Mouse (Mus musculus) neutrophil, adult 59 days (primary cell): ENCODE measurements around the gene Celf5. TPM values are rescaled to one million over a fixed set of nuclear protein-coding genes. Genes with fewer than 3 reads are reported as not detected.

Source experiments
- total RNA-seq, 2 experiments: library from RNA; stranded (reverse); gene quantifications; 1 replicate in 1 of 2; 2 replicates in 1 of 2; pipeline ENCODE4 v1.2.4; 2023

The Celf5 gene
- under 1 TPM in 1 of 2 experiments, not detected in 1; 0.46 TPM for total RNA-seq

DNA sequence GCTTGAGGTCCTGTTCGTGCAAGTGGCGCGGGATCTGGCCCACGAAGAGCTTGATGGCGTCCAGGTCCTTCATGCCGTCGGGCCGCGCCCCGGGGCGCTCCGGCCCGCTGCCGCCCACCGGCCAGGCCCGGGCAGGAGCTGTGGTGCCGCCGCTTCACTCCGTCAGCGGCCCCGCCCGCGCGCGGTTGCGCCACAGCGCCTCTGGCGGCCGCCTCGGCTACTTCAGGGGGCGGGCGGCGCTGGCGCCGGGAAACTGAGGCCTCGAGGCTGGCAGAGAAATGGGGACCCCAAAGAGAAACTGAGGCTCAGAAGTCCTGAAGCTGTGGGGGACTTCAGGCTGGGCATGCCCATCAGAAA lies at the start of gene Celf5:
Gene Celf5 (minus strand): TSS at position 177 of the 357 bp plus-strand sequence.

DNA sequence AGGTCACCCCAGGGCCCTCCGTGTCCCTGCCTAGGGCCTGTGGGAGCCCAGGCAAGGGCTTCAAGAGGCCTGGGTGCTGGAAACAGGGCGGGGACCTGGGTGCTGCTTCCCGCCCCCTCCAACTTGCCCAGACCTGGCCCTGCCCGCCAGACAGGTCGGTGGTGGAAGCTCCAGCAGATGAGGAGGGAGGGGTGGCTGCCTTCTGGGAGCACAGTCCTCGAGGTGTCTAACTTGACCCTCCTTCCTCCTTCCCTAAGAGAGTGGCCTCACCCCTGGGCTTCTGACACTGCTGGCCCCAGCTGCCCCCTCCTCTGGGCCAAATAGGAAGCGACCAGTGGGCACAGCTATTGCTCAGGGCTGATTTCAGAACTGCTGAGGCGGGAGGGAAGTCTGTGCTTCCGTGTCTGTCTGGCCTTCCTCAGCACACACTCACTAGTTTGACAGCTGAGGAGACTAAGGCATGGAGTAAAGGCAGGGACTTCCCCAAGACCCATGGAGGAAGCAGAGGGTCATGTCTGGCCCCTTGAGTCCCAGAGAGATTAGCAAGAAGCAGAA lies 41.6 kb upstream of the Celf5 start, which contains the start of gene Gna15:
Gene Gna15 (minus strand): TSS at position 175 of the 555 bp plus-strand sequence.

DNA sequence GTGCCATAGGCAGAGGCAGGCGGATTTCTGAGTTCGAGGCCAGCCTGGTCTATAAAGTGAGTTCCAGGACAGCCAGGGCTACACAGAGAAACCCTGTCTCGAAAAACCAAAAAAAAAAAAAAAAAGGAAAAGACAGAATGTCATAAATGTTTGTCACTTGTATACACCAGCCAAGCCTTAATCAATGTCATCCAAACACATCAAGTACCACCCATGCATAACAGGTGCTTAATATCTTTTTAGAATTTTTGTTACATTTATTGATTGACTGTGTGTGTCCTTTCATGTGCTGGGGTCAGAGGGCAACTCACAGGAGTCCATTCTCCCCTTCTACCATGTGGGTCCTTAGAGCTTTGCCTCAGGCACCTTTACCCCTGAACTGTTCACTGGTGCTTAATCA lies 17.5 kb upstream of the Celf5 start, which contains the start of gene S1pr4:
Gene S1pr4 (minus strand): TSS at position 101 of the 400 bp plus-strand sequence.

DNA sequence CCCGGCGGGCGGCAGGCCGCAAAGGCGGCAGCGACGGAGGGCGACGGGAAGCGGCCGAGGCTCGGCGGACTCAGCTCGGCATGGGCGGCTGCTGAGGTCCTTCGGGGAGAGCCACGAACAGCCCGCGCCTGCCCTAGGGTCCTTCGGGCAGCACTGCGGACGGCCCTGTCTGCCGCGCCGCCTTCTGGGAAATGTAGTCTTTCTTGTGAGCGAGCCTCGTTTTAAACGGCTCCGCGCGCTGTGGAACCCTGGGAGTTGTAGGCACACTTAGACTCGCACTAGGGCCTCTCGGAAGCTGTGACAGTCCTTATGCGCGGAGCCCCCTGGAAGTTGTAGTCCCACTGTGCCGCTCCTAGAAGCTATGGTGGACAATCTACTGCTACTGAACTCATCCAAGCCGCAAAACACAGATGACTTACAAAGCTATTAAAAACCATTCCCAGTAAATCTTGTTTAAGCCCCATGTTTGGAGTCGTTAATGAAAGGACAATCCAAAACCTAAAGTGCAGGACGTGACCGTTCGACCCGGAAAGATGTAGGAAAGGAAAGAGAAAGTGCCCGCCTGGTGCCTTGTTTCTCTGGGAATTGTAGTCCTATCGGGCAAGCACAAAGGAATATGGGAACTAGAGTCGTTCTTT lies 13.9 kb upstream of the Celf5 start, which contains the start of gene Ncln:
Gene Ncln (minus strand): TSS at position 129 of the 638 bp plus-strand sequence.

DNA sequence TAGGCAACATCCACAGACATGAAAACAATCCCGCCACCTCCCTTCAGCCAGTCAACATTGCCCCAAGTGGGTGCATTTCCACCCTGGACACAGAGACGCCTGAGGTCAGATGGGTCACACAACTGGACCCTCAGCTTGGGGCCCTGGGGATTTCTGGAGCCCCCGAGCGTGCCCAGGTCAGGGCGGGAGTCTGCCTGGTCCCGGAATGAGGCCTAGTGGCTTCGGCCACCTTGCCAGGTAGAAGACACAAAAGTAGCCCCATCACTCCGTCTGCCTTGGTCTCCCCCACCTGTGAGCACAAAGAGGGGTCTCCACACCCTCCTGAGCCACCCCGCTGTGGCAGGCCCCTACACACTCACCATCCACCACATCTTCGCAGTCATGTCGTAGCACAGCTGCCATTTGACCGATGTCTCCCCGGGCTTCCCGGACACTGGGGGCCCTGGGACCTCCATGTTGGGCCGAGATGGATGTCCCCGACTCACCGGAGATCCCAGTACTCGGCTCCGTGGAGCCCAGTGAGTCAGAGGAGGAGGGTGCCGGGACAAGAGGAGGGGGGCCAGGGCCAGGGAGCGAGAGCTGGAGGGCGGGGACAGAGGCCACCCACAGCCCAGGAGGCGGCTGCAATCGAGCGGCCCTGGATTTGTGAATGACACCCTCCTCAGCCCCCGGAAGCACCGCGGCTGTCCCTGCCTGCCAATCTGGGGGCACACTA lies 27.2 kb downstream of the Celf5 start, which contains the start of gene Nfic:
Gene Nfic (minus strand): TSS at position 455 of the 715 bp plus-strand sequence.

Other genes with a start within 250 kb of the Celf5 start
- gene Zfr2, start 249.6 kb downstream of the Celf5 start, total RNA-seq, result 1 to 10 TPM in 1 of 2 experiments, under 1 TPM in 1; 0.24 to 1.1 TPM
- 10 to 100 TPM in 1 of 2 experiments, 1 to 10 TPM in 1; 5.1 to 10.3 TPM for gene Matk, start 229.8 kb downstream of the Celf5 start, total RNA-seq
- 10 to 100 TPM; 33.8 to 41.6 TPM for gene Mrpl54, start 215.8 kb downstream of the Celf5 start, total RNA-seq
- gene Apba3, start 215.7 kb downstream of the Celf5 start, total RNA-seq, result 10 to 100 TPM; 26.1 to 28.4 TPM
- gene Tjp3, start 191.1 kb downstream of the Celf5 start, total RNA-seq, result 1 to 10 TPM; 5.1 to 5.4 TPM
- gene Pip5k1c, start 189.7 kb downstream of the Celf5 start, total RNA-seq, result 10 to 100 TPM; 92.2 TPM
- gene Cactin, start 161.6 kb downstream of the Celf5 start, total RNA-seq, result 10 to 100 TPM; 25.0 to 30.3 TPM
- under 1 TPM; 0.49 to 0.58 TPM for gene Tbxa2r, start 154.0 kb downstream of the Celf5 start, total RNA-seq
- gene Gipc3, start 139.4 kb downstream of the Celf5 start, total RNA-seq, result not detected
- 10 to 100 TPM; 41.7 to 57.4 TPM for gene Hmg20b, start 132.2 kb downstream of the Celf5 start, total RNA-seq
- 10 to 100 TPM; 16.0 to 20.4 TPM for gene Mfsd12, start 125.2 kb downstream of the Celf5 start, total RNA-seq
- gene 4930404N11Rik, start 116.9 kb downstream of the Celf5 start, total RNA-seq, result 1 to 10 TPM; 4.5 to 5.1 TPM
- gene Fzr1, start 104.2 kb downstream of the Celf5 start, total RNA-seq, result 10 to 100 TPM; 49.9 to 55.8 TPM
- 10 to 100 TPM; 16.9 to 19.6 TPM for gene Dohh, start 98.3 kb downstream of the Celf5 start, total RNA-seq
- 1 to 10 TPM in 1 of 2 experiments, under 1 TPM in 1; 0.35 to 1.0 TPM for gene Gm48551, start 98.2 kb downstream of the Celf5 start, total RNA-seq
- gene Gm48552, start 93.7 kb downstream of the Celf5 start, total RNA-seq, result not detected
- 1 to 10 TPM; 5.6 to 9.3 TPM for gene Smim24, start 89.7 kb downstream of the Celf5 start, total RNA-seq
- 10 to 100 TPM; 59.7 to 65.2 TPM for gene Nfic, start 27.1 kb downstream of the Celf5 start, total RNA-seq
- gene Ncln, start 13.7 kb upstream of the Celf5 start, total RNA-seq, result 100 to 1,000 TPM; 112 to 133 TPM
- gene S1pr4, start 17.4 kb upstream of the Celf5 start, total RNA-seq, result 10 to 100 TPM; 68.9 to 87.5 TPM
- gene Gna15, start 41.5 kb upstream of the Celf5 start, total RNA-seq, result 10 to 100 TPM; 36.8 to 37.6 TPM
- gene Gna11, start 62.5 kb upstream of the Celf5 start, total RNA-seq, result 10 to 100 TPM in 1 of 2 experiments, 1 to 10 TPM in 1; 9.7 to 13.9 TPM
- 100 to 1,000 TPM; 319 to 329 TPM for gene Aes, start 76.8 kb upstream of the Celf5 start, total RNA-seq
- gene Tle2, start 91.9 kb upstream of the Celf5 start, total RNA-seq, result 1 to 10 TPM; 1.1 to 1.9 TPM
- 1 to 10 TPM; 3.0 to 4.4 TPM for gene Tle6, start 118.4 kb upstream of the Celf5 start, total RNA-seq
- 1 to 10 TPM; 1.0 to 1.3 TPM for gene BC025920, start 123.6 kb upstream of the Celf5 start, total RNA-seq
- 10 to 100 TPM; 13.2 to 14.2 TPM for gene Sirt6, start 145.1 kb upstream of the Celf5 start, total RNA-seq
- 1 to 10 TPM; 1.1 to 1.6 TPM for gene Ankrd24, start 145.8 kb upstream of the Celf5 start, total RNA-seq
- 1 to 10 TPM; 1.0 to 1.2 TPM for gene Gm10778, start 166.3 kb upstream of the Celf5 start, total RNA-seq
- 1 to 10 TPM; 3.5 to 5.1 TPM for gene Zfp433, start 222.1 kb upstream of the Celf5 start, total RNA-seq